Comparison of ENCODE assay signal across 16 mouse cellular contexts in genomic region chr4:130251172-130251705, GRCm38 (mm10). TPM values are rescaled to one million over a fixed set of nuclear protein-coding genes. Genes with fewer than 3 reads are reported as not detected.
DNase-seq lines count a peak whose midpoint lies in the region; ATAC-seq and TF ChIP-seq lines count a peak whose summit lies in the region.
"Had no signal": no experiment of that assay in that cellular context is flagged by ENCODE, and none has a peak within 500 bp of the region (broad histone marks: within the 10 kb centered on the region; RNA-seq: fewer than 3 reads in every experiment).

No protein-coding gene starts in this region.

- WGBS in lung, embryonic 16.5 days, result 31% methylated on average over 7 of the region's 7 CpGs
- WGBS in lung, adult 2 months, result 39% methylated on average over 7 of the region's 7 CpGs
- WGBS in intestine, postnatal 0 days, result 19% methylated on average over 7 of the region's 7 CpGs

- H3K4me3 ChIP-seq in lung, embryonic 16.5 days (ENCODE audit: low read length), result no peak overlapping the region
- no peak overlapping the region for H3K4me3 ChIP-seq in lung, adult 2 months (replicated peaks; ENCODE audit: extremely low read depth, low read depth, low read length)
- no peak overlapping the region for H3K4me3 ChIP-seq in intestine, postnatal 0 days (ENCODE audit: low read depth, low read length)
- H3K4me3 ChIP-seq: forebrain, embryonic 15.5 days had no signal

- DNase-seq in lung, adult 2 months, result no peak
- DNase-seq in MEL-GATA-1-ER (ENCODE audit: extremely low read depth, low read depth), result peak; percentile 65
- peak; percentile 6 to 9 for DNase-seq in natural killer cell, adult 2 months (ENCODE audit: low spot score in 2 of 2)
- DNase-seq in urinary bladder, postnatal 4 days (ENCODE audit: low spot score in 2 of 2), result no peak
- DNase-seq in thymus, postnatal 10 days (ENCODE audit: low spot score in 2 of 2), result no peak
- no peak for DNase-seq in cerebellum, postnatal 36 days
- DNase-seq: adrenal gland, postnatal 25 days; cerebellum, adult 11 months had no signal

- H3K27ac ChIP-seq in lung, embryonic 16.5 days (ENCODE audit: low read length), result no peak overlapping the region
- H3K27ac ChIP-seq in intestine, postnatal 0 days (ENCODE audit: low read depth, low read length), result peak overlapping the region; percentile 64
- H3K27ac ChIP-seq: forebrain, embryonic 15.5 days; hindbrain, embryonic 14.5 days had no signal

- no peaks in the 10 kb centered on the region for H3K4me1 ChIP-seq in lung, embryonic 16.5 days (replicated peaks; ENCODE audit: control insufficient read depth, insufficient read depth, low read length)
- no peaks in the 10 kb centered on the region for H3K4me1 ChIP-seq in lung, adult 2 months (ENCODE audit: control insufficient read depth, insufficient read depth, low read length)
- H3K4me1 ChIP-seq in intestine, postnatal 0 days (replicated peaks; ENCODE audit: control insufficient read depth, insufficient read depth, low read length), result no peaks in the 10 kb centered on the region; the same call in 1 of the 2 replicates
- H3K4me1 ChIP-seq: forebrain, embryonic 15.5 days had no signal

- TF ChIP-seq CTCF in lung, adult 2 months (IDR thresholded peaks at IDR 0.05; ENCODE audit: insufficient read depth, low read length), result no peak
- TF ChIP-seq CTCF in intestine, postnatal 0 days (IDR thresholded peaks at IDR 0.05; ENCODE audit: low read depth), result peak; percentile 37; the same call in 1 of the 2 replicates

- H3K9me3 ChIP-seq in lung, embryonic 16.5 days (ENCODE audit: control insufficient read depth, low read length), result no peaks in the 10 kb centered on the region
- H3K9me3 ChIP-seq in intestine, postnatal 0 days (ENCODE audit: control insufficient read depth), result no peaks in the 10 kb centered on the region
- H3K9me3 ChIP-seq: forebrain, embryonic 15.5 days had no signal

- H3K27me3 ChIP-seq in lung, embryonic 16.5 days (ENCODE audit: control insufficient read depth, insufficient read depth, low read depth, low read length), result no peaks in the 10 kb centered on the region
- no peaks in the 10 kb centered on the region for H3K27me3 ChIP-seq in intestine, postnatal 0 days (replicated peaks; ENCODE audit: control insufficient read depth, insufficient read depth, low read length)
- H3K27me3 ChIP-seq: forebrain, embryonic 15.5 days; Patski had no signal

- H3K4me2 ChIP-seq in lung, embryonic 16.5 days (ENCODE audit: low read depth, low read length), result no peak overlapping the region
- H3K4me2 ChIP-seq in intestine, postnatal 0 days (replicated peaks; ENCODE audit: low read depth), result peak overlapping the region; percentile 46
- H3K4me2 ChIP-seq: forebrain, embryonic 15.5 days; hindbrain, embryonic 14.5 days had no signal

- no peaks in the 10 kb centered on the region for H3K36me3 ChIP-seq in lung, embryonic 16.5 days (ENCODE audit: control insufficient read depth, insufficient read depth, low read length)
- H3K36me3 ChIP-seq in intestine, postnatal 0 days (ENCODE audit: control insufficient read depth, insufficient read depth), result no peaks in the 10 kb centered on the region

- ATAC-seq in lung, embryonic 16.5 days (ENCODE audit: low read depth), result 0 out of 2 replicates have a peak, but pooled peaks have one; percentile 23
- peak; percentile 78 for ATAC-seq in intestine, postnatal 0 days
- ATAC-seq: forebrain, embryonic 15.5 days; Patski had no signal

- no peak for TF ChIP-seq POLR2A in lung, adult 2 months (IDR thresholded peaks at IDR 0.05; ENCODE audit: borderline replicate concordance, extremely low read depth, low read depth, low read length)

- H3K9ac ChIP-seq in lung, embryonic 16.5 days (ENCODE audit: low read length), result no peak overlapping the region
- no peak overlapping the region for H3K9ac ChIP-seq in intestine, postnatal 0 days (ENCODE audit: low read depth, low read length)
- H3K9ac ChIP-seq: forebrain, embryonic 15.5 days; hindbrain, embryonic 14.5 days had no signal

RNA-seq across cellular contexts. Expression of gene Serinc2, which starts 27.8 kb away (rescaled TPM):
- polyA plus RNA-seq in lung, embryonic 16.5 days (2015; fragmentation: Nextera tagmentation; extraction: Ambion mirVana), result 19.9 and 20.4 TPM in 2 replicates
- 42.2 and 66.5 TPM in 2 replicates for polyA plus RNA-seq in lung, adult 2 months (2012; rRNA removed)
- 21.5 and 26.1 TPM in 2 replicates for polyA plus RNA-seq in intestine, postnatal 0 days (2015; fragmentation: Nextera tagmentation; extraction: Ambion mirVana)

RNA-seq across cellular contexts. Expression of gene Gm853, which starts 29.0 kb away (rescaled TPM):
- not detected in 2 replicates for polyA plus RNA-seq in lung, embryonic 16.5 days (2015; fragmentation: Nextera tagmentation; extraction: Ambion mirVana)
- not detected in 2 replicates for polyA plus RNA-seq in lung, adult 2 months (2012; rRNA removed)
- not detected in 2 replicates for polyA plus RNA-seq in intestine, postnatal 0 days (2015; fragmentation: Nextera tagmentation; extraction: Ambion mirVana)
- polyA plus RNA-seq: gonadal fat pad, adult 2 months; limb, embryonic 11.5 days; neural tube, embryonic 11.5 days had no signal

RNA-seq across cellular contexts. Expression of gene Fabp3, which starts 57.2 kb away (rescaled TPM):
- polyA plus RNA-seq in lung, embryonic 16.5 days (2015; fragmentation: Nextera tagmentation; extraction: Ambion mirVana), result 41.0 and 54.4 TPM in 2 replicates
- 48.5 and 75.4 TPM in 2 replicates for polyA plus RNA-seq in lung, adult 2 months (2012; rRNA removed)
- polyA plus RNA-seq in intestine, postnatal 0 days (2015; fragmentation: Nextera tagmentation; extraction: Ambion mirVana), result 5.0 and 7.1 TPM in 2 replicates

RNA-seq across cellular contexts. Expression of gene Gm10570, which starts 57.2 kb away (rescaled TPM):
- polyA plus RNA-seq in lung, embryonic 16.5 days (2015; fragmentation: Nextera tagmentation; extraction: Ambion mirVana), result not detected in 2 replicates
- 0.40 TPM in 1 of 2 replicates, not detected in the other for polyA plus RNA-seq in lung, adult 2 months (2012; rRNA removed)
- not detected in 2 replicates for polyA plus RNA-seq in intestine, postnatal 0 days (2015; fragmentation: Nextera tagmentation; extraction: Ambion mirVana)
- polyA plus RNA-seq: gonadal fat pad, adult 2 months; hindbrain, embryonic 14.5 days; limb, embryonic 11.5 days; neural tube, embryonic 11.5 days; Patski had no signal

Comparison
In these comparisons a context has a peak if more than half of its experiments do, and no peak if none do; other contexts are left out.
1. DNase-seq: peak in MEL-GATA-1-ER (single experiment) and natural killer cell, adult 2 months (2 of 2); none in lung, adult 2 months (single experiment), urinary bladder, postnatal 4 days (0 of 2), thymus, postnatal 10 days (0 of 2) and cerebellum, postnatal 36 days (0 of 2).